Mouse (Mus musculus): ENCODE results near the gene Chmp6. TPM values are rescaled to one million over a fixed set of nuclear protein-coding genes. Genes with fewer than 3 reads are reported as not detected.

Gene Chmp6
- polyA plus RNA-seq, 1 experiment from 2014 or later = 97.2 TPM

GRCm38 (mm10) chr11:119928023-119928681 is 14.9 kb downstream of the Chmp6 start:
- H3K27ac ChIP-seq = no peak overlapping the region
- no peaks in the 10 kb centered on the region for H3K27me3 ChIP-seq
- H3K4me1 ChIP-seq = peaks cover 19% of the 10 kb centered on the region
- no peaks in the 10 kb centered on the region for H3K36me3 ChIP-seq
- H3K9ac ChIP-seq = no peak overlapping the region
- H3K9me3 ChIP-seq = no peaks in the 10 kb centered on the region
- 47% methylated on average over 16 of the region's 16 CpGs for WGBS
- no peak overlapping the region for H3K4me3 ChIP-seq
- ATAC-seq (ENCODE audit: insufficient number of reproducible peaks, low FRiP score, low TSS enrichment, low read depth) = no peak
- H3K4me2 ChIP-seq = no peak overlapping the region; the same call in 1 of the 2 replicates

- Histone ChIP-seq H3K27me3 (no peaks in the 10 kb centered on the region), H3K27ac (no peak overlapping the region), H3K36me3 (no peaks in the 10 kb centered on the region), H3K9ac (no peak overlapping the region), H3K9me3 (no peaks in the 10 kb centered on the region), H3K4me3 (no peak overlapping the region), H3K4me2 (no peak overlapping the region), H3K4me1 (peaks cover 33% of the 10 kb centered on the region)
- 76% methylated on average over 6 of the region's 6 CpGs for WGBS
- no peak for ATAC-seq (ENCODE audit: insufficient number of reproducible peaks, low FRiP score, low TSS enrichment, low read depth)
These were observed 16.5 kb downstream of the Chmp6 start for GRCm38 (mm10) chr11:119929603-119930265.

- no peak for ATAC-seq (ENCODE audit: insufficient number of reproducible peaks, low FRiP score, low TSS enrichment, low read depth)
- H3K9ac ChIP-seq = no peak overlapping the region
- no peaks in the 10 kb centered on the region for H3K27me3 ChIP-seq
- no peak overlapping the region for H3K4me2 ChIP-seq
- no peak overlapping the region for H3K4me3 ChIP-seq
- H3K27ac ChIP-seq = no peak overlapping the region
- no peaks in the 10 kb centered on the region for H3K9me3 ChIP-seq
- H3K36me3 ChIP-seq = no peaks in the 10 kb centered on the region
- WGBS = 59% methylated on average over 10 of the region's 10 CpGs
- peaks cover 53% of the 10 kb centered on the region for H3K4me1 ChIP-seq
These were observed 18.6 kb downstream of the Chmp6 start for GRCm38 (mm10) chr11:119931809-119932208.

GRCm38 (mm10) chr11:119933142-119933541 is 19.9 kb downstream of the Chmp6 start:
- H3K27ac ChIP-seq = peak overlapping the region; percentile 65
- H3K36me3 ChIP-seq = no peaks in the 10 kb centered on the region
- no peaks in the 10 kb centered on the region for H3K27me3 ChIP-seq
- no peaks in the 10 kb centered on the region for H3K9me3 ChIP-seq
- ATAC-seq (ENCODE audit: insufficient number of reproducible peaks, low FRiP score, low TSS enrichment, low read depth) = peak; percentile 53; the same call in 1 of the 2 replicates
- peaks cover 66% of the 10 kb centered on the region for H3K4me1 ChIP-seq
- H3K9ac ChIP-seq = no peak overlapping the region
- no peak overlapping the region for H3K4me3 ChIP-seq
- 41% methylated on average over 4 of the region's 4 CpGs for WGBS
- H3K4me2 ChIP-seq = no peak overlapping the region

GRCm38 (mm10) chr11:119933819-119934583 is 20.8 kb downstream of the Chmp6 start:
- WGBS = 76% methylated on average over 8 of the region's 8 CpGs

GRCm38 (mm10) chr11:119934773-119935172 is 21.5 kb downstream of the Chmp6 start:
- 71% methylated on average over 8 of the region's 8 CpGs for WGBS
- Histone ChIP-seq H3K27me3 (no peaks in the 10 kb centered on the region), H3K27ac (no peak overlapping the region), H3K4me1 (peaks cover 82% of the 10 kb centered on the region), H3K9ac (no peak overlapping the region), H3K36me3 (no peaks in the 10 kb centered on the region), H3K9me3 (no peaks in the 10 kb centered on the region), H3K4me3 (no peak overlapping the region), H3K4me2 (no peak overlapping the region)
- no peak for ATAC-seq (ENCODE audit: insufficient number of reproducible peaks, low FRiP score, low TSS enrichment, low read depth)

More at GRCm38 (mm10) chr11:119933819-119934583, 20.8 kb downstream of the Chmp6 start:
- Histone ChIP-seq H3K4me2 (no peak overlapping the region), H3K27me3 (no peaks in the 10 kb centered on the region), H3K4me3 (no peak overlapping the region), H3K9me3 (no peaks in the 10 kb centered on the region), H3K36me3 (no peaks in the 10 kb centered on the region), H3K4me1 (peaks cover 74% of the 10 kb centered on the region), H3K9ac (no peak overlapping the region), H3K27ac (peak overlapping the region; percentile 65)
- no peak for ATAC-seq (ENCODE audit: insufficient number of reproducible peaks, low FRiP score, low TSS enrichment, low read depth)

GRCm38 (mm10) chr11:119935457-119935856 is 22.2 kb downstream of the Chmp6 start:
- H3K4me2 ChIP-seq = no peak overlapping the region
- H3K4me1 ChIP-seq = peaks cover 84% of the 10 kb centered on the region
- 34% methylated on average over 6 of the region's 6 CpGs for WGBS
- no peaks in the 10 kb centered on the region for H3K9me3 ChIP-seq
- no peak overlapping the region for H3K4me3 ChIP-seq
- no peak overlapping the region for H3K9ac ChIP-seq
- H3K27ac ChIP-seq = 0 out of 2 replicates have a peak overlapping the region, but pooled peaks have one; percentile 33
- ATAC-seq (ENCODE audit: insufficient number of reproducible peaks, low FRiP score, low TSS enrichment, low read depth) = no peak
- H3K36me3 ChIP-seq = no peaks in the 10 kb centered on the region
- no peaks in the 10 kb centered on the region for H3K27me3 ChIP-seq

- no peak for ATAC-seq (ENCODE audit: insufficient number of reproducible peaks, low FRiP score, low TSS enrichment, low read depth)
- no peak overlapping the region for H3K4me2 ChIP-seq
These were observed 23.2 kb downstream of the Chmp6 start for GRCm38 (mm10) chr11:119936456-119936855.

GRCm38 (mm10) chr11:119937216-119937615 is 24.0 kb downstream of the Chmp6 start:
- Histone ChIP-seq H3K4me3 (no peak overlapping the region), H3K9ac (no peak overlapping the region), H3K27ac (peak overlapping the region; percentile 78), H3K4me1 (peaks cover 93% of the 10 kb centered on the region), H3K36me3 (no peaks in the 10 kb centered on the region), H3K27me3 (no peaks in the 10 kb centered on the region), H3K9me3 (no peaks in the 10 kb centered on the region), H3K4me2 (no peak overlapping the region)
- WGBS = 44% methylated on average over 12 of the region's 12 CpGs
- peak; percentile 59; the same call in 1 of the 2 replicates for ATAC-seq (ENCODE audit: insufficient number of reproducible peaks, low FRiP score, low TSS enrichment, low read depth)

More at GRCm38 (mm10) chr11:119936456-119936855, 23.2 kb downstream of the Chmp6 start:
- no peak overlapping the region for H3K4me3 ChIP-seq
- H3K27me3 ChIP-seq = no peaks in the 10 kb centered on the region
- H3K9me3 ChIP-seq = no peaks in the 10 kb centered on the region
- peaks cover 91% of the 10 kb centered on the region for H3K4me1 ChIP-seq
- H3K36me3 ChIP-seq = no peaks in the 10 kb centered on the region
- H3K9ac ChIP-seq = no peak overlapping the region
- WGBS = 64% methylated on average over 2 of the region's 2 CpGs
- H3K27ac ChIP-seq = peak overlapping the region; percentile 78

GRCm38 (mm10) chr11:119937772-119938502 is 24.7 kb downstream of the Chmp6 start:
- Histone ChIP-seq H3K36me3 (no peaks in the 10 kb centered on the region), H3K27me3 (no peaks in the 10 kb centered on the region), H3K9me3 (no peaks in the 10 kb centered on the region), H3K27ac (peak overlapping the region; percentile 78), H3K9ac (no peak overlapping the region), H3K4me2 (no peak overlapping the region), H3K4me3 (no peak overlapping the region), H3K4me1 (peaks cover 86% of the 10 kb centered on the region)
- 55% methylated on average over 19 of the region's 19 CpGs for WGBS
- ATAC-seq (ENCODE audit: insufficient number of reproducible peaks, low FRiP score, low TSS enrichment, low read depth) = no peak

GRCm38 (mm10) chr11:119939073-119939710 is 26.0 kb downstream of the Chmp6 start:
- WGBS = 34% methylated on average over 8 of the region's 8 CpGs
- peaks cover 86% of the 10 kb centered on the region for H3K4me1 ChIP-seq
- no peak overlapping the region for H3K27ac ChIP-seq
- ATAC-seq (ENCODE audit: insufficient number of reproducible peaks, low FRiP score, low TSS enrichment, low read depth) = no peak
- no peak overlapping the region for H3K4me2 ChIP-seq
- H3K9me3 ChIP-seq = no peaks in the 10 kb centered on the region
- no peaks in the 10 kb centered on the region for H3K27me3 ChIP-seq
- no peak overlapping the region for H3K9ac ChIP-seq
- no peaks in the 10 kb centered on the region for H3K36me3 ChIP-seq
- no peak overlapping the region for H3K4me3 ChIP-seq

Measured in limb, embryonic 15.5 days (tissue).